Mouse (Mus musculus) spleen, adult 2 months (tissue): ENCODE results near the gene Filip1l. TPM values are rescaled to one million over a fixed set of nuclear protein-coding genes. Genes with fewer than 3 reads are reported as not detected.

Experiments used
- DNase-seq, 2 experiments: peaks; one replicate each; pipeline versions ENCODE4 v3.0.0 to v3.0.0-alpha.2; 2012 to 2021; ENCODE audit warnings: low spot score in 2 of 2, low read depth in 1 of 2
- H3K27ac ChIP-seq: fragments of 200-500 bp; 2 replicates; pipeline ENCODE4 v1.5.1; 2012; ENCODE audit warnings: low read length, inconsistent platforms; ENCODE audit not compliant: insufficient read depth
- H3K27me3 ChIP-seq: fragments of 200-500 bp; 2 replicates; pipeline ENCODE4 v1.6.1; 2012; ENCODE audit warnings: mild to moderate bottlenecking, moderate library complexity, low read length, inconsistent platforms; ENCODE audit not compliant: control insufficient read depth, insufficient read depth
- H3K36me3 ChIP-seq: fragments of 200-500 bp; 2 replicates; pipeline ENCODE4 v1.6.1; 2012; ENCODE audit warnings: mild to moderate bottlenecking, low read length, inconsistent platforms; ENCODE audit not compliant: control insufficient read depth, insufficient read depth
- H3K4me1 ChIP-seq: fragments of 200-500 bp; 2 replicates; pipeline ENCODE4 v1.6.1; 2011; ENCODE audit warnings: inconsistent platforms; ENCODE audit not compliant: control insufficient read depth, insufficient read depth, insufficient read length
- H3K4me3 ChIP-seq: fragments of 200-500 bp; 2 replicates; pipeline ENCODE4 v1.5.1; 2011; ENCODE audit warnings: mild to moderate bottlenecking, inconsistent platforms; ENCODE audit not compliant: insufficient read depth, insufficient read length; ENCODE audit errors: extremely low read depth
- CTCF ChIP-seq: fragments of 200-500 bp; IDR thresholded peaks from 2 replicates; pipeline ENCODE4 v1.5.1; 2011; ENCODE audit warnings: mild to moderate bottlenecking, inconsistent platforms; ENCODE audit not compliant: insufficient read depth, insufficient read length, insufficient replicate concordance; ENCODE audit errors: extremely low read depth
- POLR2A ChIP-seq: fragments of 200-500 bp; IDR thresholded peaks from 2 replicates; pipeline ENCODE4 v1.6.1; 2011; ENCODE audit warnings: low read depth, low read length, inconsistent platforms
- WGBS: fragments of 180-500 bp; shearing (Covaris S2); methylation state at CpG from one replicate; pipeline ENCODE4 v1.1.7; 2018; 5-methylcytosine and 5-hydroxymethylcytosine counted together
- polyA plus RNA-seq: library from polyadenylated mRNA; depleted of rRNA; stranded (reverse); fragments of >200 nt; gene quantifications from 2 replicates; pipeline ENCODE4 v1.2.3, GENCODE M21; 2012

Filip1l gene
- polyA plus RNA-seq, 1 experiment: 15.3 TPM

- WGBS: 82% methylated on average over 8 of the region's 8 CpGs
- no peaks in the 10 kb centered on the region for H3K27me3 ChIP-seq
- peaks cover 9% of the 10 kb centered on the region for H3K4me1 ChIP-seq
- DNase-seq: no peak
- no peak overlapping the region for H3K4me3 ChIP-seq
- TF ChIP-seq CTCF (no peak), POLR2A (no peak)
- H3K36me3 ChIP-seq: no peaks in the 10 kb centered on the region
- no peak overlapping the region for H3K27ac ChIP-seq
Measured at GRCm38 (mm10) chr16:57544441-57544840, 191.5 kb downstream of the Filip1l start.

- DNase-seq: no peak
- WGBS: 16% methylated on average over 1 of the region's 1 CpGs
- Histone ChIP-seq H3K36me3 (peaks cover 2% of the 10 kb centered on the region; the same call in 1 of the 2 replicates), H3K27ac (no peak overlapping the region), H3K4me1 (peaks cover 9% of the 10 kb centered on the region), H3K27me3 (no peaks in the 10 kb centered on the region), H3K4me3 (no peak overlapping the region)
- TF ChIP-seq POLR2A (no peak), CTCF (no peak)
Measured at GRCm38 (mm10) chr16:57546355-57546754, 193.5 kb downstream of the Filip1l start.

- peaks cover 9% of the 10 kb centered on the region for H3K36me3 ChIP-seq
- H3K27ac ChIP-seq: peak overlapping the region; percentile 98
- H3K4me1 ChIP-seq: peaks cover 16% of the 10 kb centered on the region
- 62% methylated on average over 2 of the region's 2 CpGs for WGBS
- TF ChIP-seq CTCF (no peak), POLR2A (no peak)
- no peaks in the 10 kb centered on the region for H3K27me3 ChIP-seq
- H3K4me3 ChIP-seq: peak overlapping the region; percentile 97; the same call in 1 of the 2 replicates
- no peak for DNase-seq
Measured at GRCm38 (mm10) chr16:57548608-57549007, 195.7 kb downstream of the Filip1l start.

- Histone ChIP-seq H3K4me3 (peak overlapping the region; percentile 97), H3K4me1 (peaks cover 21% of the 10 kb centered on the region), H3K27ac (peak overlapping the region; percentile 98), H3K36me3 (peaks cover 11% of the 10 kb centered on the region), H3K27me3 (no peaks in the 10 kb centered on the region)
- DNase-seq: peak; percentile 31 to 81
- TF ChIP-seq POLR2A: peak; percentile 80
- TF ChIP-seq CTCF: no peak
- under 1% methylated on average over 64 of the region's 64 CpGs for WGBS
Measured at GRCm38 (mm10) chr16:57549061-57550037, 196.5 kb downstream of the Filip1l start.

GRCm38 (mm10) chr16:57550088-57550487, 197.2 kb downstream of the Filip1l start:
- Histone ChIP-seq H3K36me3 (peaks cover 11% of the 10 kb centered on the region), H3K27ac (no peak overlapping the region), H3K27me3 (no peaks in the 10 kb centered on the region), H3K4me1 (peaks cover 23% of the 10 kb centered on the region), H3K4me3 (peak overlapping the region; percentile 13; the same call in 1 of the 2 replicates)
- peak; percentile 23 to 57 for DNase-seq
- WGBS: 10% methylated on average over 3 of the region's 3 CpGs
- no peak for TF ChIP-seq CTCF

GRCm38 (mm10) chr16:57550817-57551216, 197.9 kb downstream of the Filip1l start:
- H3K4me3 ChIP-seq: peak overlapping the region; percentile 56
- H3K36me3 ChIP-seq: peaks cover 11% of the 10 kb centered on the region
- WGBS: 51% methylated on average over 2 of the region's 2 CpGs
- H3K27ac ChIP-seq: peak overlapping the region; percentile 74
- no peaks in the 10 kb centered on the region for H3K27me3 ChIP-seq
- DNase-seq: no peak
- TF ChIP-seq CTCF (no peak), POLR2A (no peak)
- peaks cover 28% of the 10 kb centered on the region for H3K4me1 ChIP-seq

- no peaks in the 10 kb centered on the region for H3K27me3 ChIP-seq
- H3K4me3 ChIP-seq: peak overlapping the region; percentile 50
- peaks cover 13% of the 10 kb centered on the region for H3K36me3 ChIP-seq
- no peak for DNase-seq
- WGBS: 46% methylated on average over 2 of the region's 2 CpGs
- TF ChIP-seq CTCF: no peak
- no peak for TF ChIP-seq POLR2A
- peaks cover 26% of the 10 kb centered on the region for H3K4me1 ChIP-seq
- no peak overlapping the region for H3K27ac ChIP-seq
Measured at GRCm38 (mm10) chr16:57551617-57552016, 198.7 kb downstream of the Filip1l start.
